Comparison of ENCODE assay signal across 8 mouse cellular contexts in genomic region chr5:53355069-53355468, GRCm38 (mm10).
A peak's percentile ranks its signal among the peaks of the same experiment; 100 is the strongest.
DNase-seq lines count a peak whose midpoint lies in the region; ATAC-seq and TF ChIP-seq lines count a peak whose summit lies in the region.

No protein-coding gene starts in this region.

- H3K9me3 ChIP-seq in heart, embryonic 14.5 days (ENCODE audit: control insufficient read depth, low read length) = no peaks in the 10 kb centered on the region
- no peaks in the 10 kb centered on the region for H3K9me3 ChIP-seq in liver, embryonic 11.5 days (ENCODE audit: control insufficient read depth, low read length)

- no peak overlapping the region for H3K4me2 ChIP-seq in heart, embryonic 14.5 days (ENCODE audit: low read length)
- H3K4me2 ChIP-seq in liver, embryonic 11.5 days = no peak overlapping the region

- H3K27me3 ChIP-seq in C2C12 (ENCODE audit: control insufficient read depth, insufficient read depth, insufficient read length) = no peaks in the 10 kb centered on the region
- peaks cover 14% of the 10 kb centered on the region for H3K27me3 ChIP-seq in heart, embryonic 14.5 days (ENCODE audit: control insufficient read depth, insufficient read depth, low read length)
- no peaks in the 10 kb centered on the region for H3K27me3 ChIP-seq in liver, embryonic 11.5 days (replicated peaks; ENCODE audit: control insufficient read depth, insufficient read depth, low read length)

- DNase-seq in kidney, postnatal 10 days = peak; percentile 88
- peak; percentile 78 for DNase-seq in liver, embryonic 11.5 days (ENCODE audit: low spot score)
- DNase-seq in naive thymus-derived CD4-positive, alpha-beta T cell, adult 2 months (ENCODE audit: low read depth) = peak; percentile 79
- DNase-seq in spleen, postnatal 4 days (ENCODE audit: low spot score in 2 of 2) = peak; percentile 54 to 81

- H3K4me3 ChIP-seq in C2C12 (ENCODE audit: insufficient read depth, poor library complexity, severe bottlenecking) = no peak overlapping the region
- H3K4me3 ChIP-seq in bone marrow macrophage, adult 2 months (ENCODE audit: insufficient read depth, low read length) = no peak overlapping the region
- H3K4me3 ChIP-seq in embryonic fibroblast, embryonic 13.5 days (ENCODE audit: insufficient read depth, low read length) = no peak overlapping the region
- no peak overlapping the region for H3K4me3 ChIP-seq in heart, embryonic 14.5 days (ENCODE audit: control insufficient read depth in 1 of 2, insufficient read depth in 1 of 2, low read depth in 1 of 2, low read length in 2 of 2)
- H3K4me3 ChIP-seq in liver, embryonic 11.5 days (ENCODE audit: low read depth, low read length) = no peak overlapping the region

- peak; percentile 93 for TF ChIP-seq CTCF in C2C12 (IDR thresholded peaks at IDR 0.05; ENCODE audit: control insufficient read depth, insufficient read depth, insufficient read length)
- TF ChIP-seq CTCF in bone marrow macrophage, adult 2 months (IDR thresholded peaks at IDR 0.05; ENCODE audit: low read depth, low read length) = peak; percentile 99
- peak; percentile 95 for TF ChIP-seq CTCF in embryonic fibroblast, embryonic 13.5 days (IDR thresholded peaks at IDR 0.05; ENCODE audit: borderline replicate concordance, insufficient read depth, low read length)

- no peaks in the 10 kb centered on the region for H3K79me2 ChIP-seq in C2C12 (ENCODE audit: control insufficient read depth, insufficient read depth)

- no peaks in the 10 kb centered on the region for H3K36me3 ChIP-seq in C2C12 (ENCODE audit: control insufficient read depth, insufficient read depth)
- H3K36me3 ChIP-seq in heart, embryonic 14.5 days (ENCODE audit: control insufficient read depth, insufficient read depth, low read length) = no peaks in the 10 kb centered on the region
- no peaks in the 10 kb centered on the region for H3K36me3 ChIP-seq in liver, embryonic 11.5 days (ENCODE audit: control insufficient read depth, insufficient read depth, low read length)

- peak; percentile 40; the same call in 1 of the 2 replicates for ATAC-seq in heart, embryonic 14.5 days (ENCODE audit: insufficient number of reproducible peaks, insufficient read depth, low FRiP score, low read depth)
- ATAC-seq in liver, embryonic 11.5 days (replicated peaks; ENCODE audit: low FRiP score) = peak; percentile 61; the same call in 1 of the 2 replicates

- peaks cover 19% of the 10 kb centered on the region for H3K4me1 ChIP-seq in bone marrow macrophage, adult 2 months (ENCODE audit: control insufficient read depth, insufficient read depth, low read length)
- no peaks in the 10 kb centered on the region for H3K4me1 ChIP-seq in embryonic fibroblast, embryonic 13.5 days (ENCODE audit: control insufficient read depth, insufficient read depth, low read length)
- H3K4me1 ChIP-seq in heart, embryonic 14.5 days (ENCODE audit: control insufficient read depth in 2 of 2, insufficient read depth in 2 of 2, low read length in 2 of 2) = peaks cover 3 to 5% of the 10 kb centered on the region in 2 experiments; a peak in 2 of 4 replicates
- no peaks in the 10 kb centered on the region for H3K4me1 ChIP-seq in liver, embryonic 11.5 days (replicated peaks; ENCODE audit: control insufficient read depth, insufficient read depth, low read length)

- 0% methylated on average over 6 of the region's 6 CpGs for WGBS in heart, embryonic 14.5 days
- 2% methylated on average over 6 of the region's 6 CpGs for WGBS in liver, embryonic 11.5 days

- H3K27ac ChIP-seq in bone marrow macrophage, adult 2 months (ENCODE audit: insufficient read depth, low read depth, low read length) = no peak overlapping the region
- H3K27ac ChIP-seq in embryonic fibroblast, embryonic 13.5 days (ENCODE audit: insufficient read depth, low read length) = no peak overlapping the region
- no peak overlapping the region for H3K27ac ChIP-seq in heart, embryonic 14.5 days (replicated peaks in 1 of 2; ENCODE audit: control insufficient read depth in 1 of 2, insufficient read depth in 1 of 2, low read depth in 2 of 2, low read length in 2 of 2)
- no peak overlapping the region for H3K27ac ChIP-seq in liver, embryonic 11.5 days (ENCODE audit: low read depth, low read length)

- TF ChIP-seq POLR2A in bone marrow macrophage, adult 2 months (IDR thresholded peaks at IDR 0.05; ENCODE audit: borderline replicate concordance, low read depth, low read length) = no peak
- TF ChIP-seq POLR2A in embryonic fibroblast, embryonic 13.5 days (IDR thresholded peaks at IDR 0.05; ENCODE audit: low read depth, low read length) = no peak

- no peak overlapping the region for H3K9ac ChIP-seq in heart, embryonic 14.5 days (ENCODE audit: low read length)
- H3K9ac ChIP-seq in liver, embryonic 11.5 days (ENCODE audit: low read depth, low read length) = no peak overlapping the region

- H3ac ChIP-seq in C2C12 (ENCODE audit: control insufficient read depth, insufficient read length, low read depth) = no peak overlapping the region

- H3K79me3 ChIP-seq in C2C12 (ENCODE audit: low read depth) = no peaks in the 10 kb centered on the region

TF ChIP-seq in C2C12, 6 proteins besides CTCF, POLR2A, EP300 and RAD21:
- TF ChIP-seq USF1 (IDR thresholded peaks at IDR 0.05; ENCODE audit: low read depth) (no peak), CEBPB (IDR thresholded peaks at IDR 0.05; ENCODE audit: low read depth) (no peak), FOSL1 (IDR thresholded peaks at IDR 0.05; ENCODE audit: insufficient read depth, low read length, poor library complexity, severe bottlenecking) (no peak), MYOD1 (IDR thresholded peaks at IDR 0.05; ENCODE audit: control insufficient read depth, insufficient read length, low read depth) (no peak), MYOG (IDR thresholded peaks at IDR 0.05; ENCODE audit: control insufficient read depth, extremely low read depth, insufficient read length) (no peak), MAX (IDR thresholded peaks at IDR 0.05) (no peak)
TF ChIP-seq in C2C12: peak in this region for 0.
